In the genomic region with DNA sequence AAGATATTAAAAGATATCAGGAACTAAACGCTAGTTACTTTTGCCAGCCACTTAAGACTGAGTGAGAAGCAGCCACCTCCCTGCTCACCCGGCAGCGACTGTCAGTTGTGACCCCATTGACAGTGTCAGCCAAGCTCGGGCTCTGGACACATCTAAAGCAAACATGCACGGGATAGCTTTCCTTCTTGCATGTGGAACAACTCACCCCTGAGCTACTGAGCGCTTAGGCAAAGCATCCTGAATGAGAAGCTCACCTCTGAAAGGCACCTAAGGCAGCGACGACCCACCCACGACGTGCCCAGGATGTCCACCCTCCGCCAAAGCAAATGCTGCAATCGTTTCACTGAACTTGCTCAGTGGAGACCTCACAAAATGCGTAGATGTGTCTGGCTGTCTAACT, we compare ENCODE assay signal across 9 mouse cellular contexts. TPM values are rescaled to one million over a fixed set of nuclear protein-coding genes. Genes with fewer than 3 reads are reported as not detected.
DNase-seq lines count a peak whose midpoint lies in the region; ATAC-seq and TF ChIP-seq lines count a peak whose summit lies in the region.
"Had no signal": no experiment of that assay in that cellular context is flagged by ENCODE, and none has a peak within 500 bp of the region (broad histone marks: within the 10 kb centered on the region; RNA-seq: fewer than 3 reads in every experiment).

No protein-coding gene starts in this region.

- H3K9me3 ChIP-seq in hindbrain, embryonic 15.5 days = no peaks in the 10 kb centered on the region
- H3K9me3 ChIP-seq in hindbrain, embryonic 13.5 days = no peaks in the 10 kb centered on the region
- no peaks in the 10 kb centered on the region for H3K9me3 ChIP-seq in midbrain, embryonic 14.5 days (ENCODE audit: control insufficient read depth, low read length)
- no peaks in the 10 kb centered on the region for H3K9me3 ChIP-seq in midbrain, embryonic 10.5 days (replicated peaks)
- no peaks in the 10 kb centered on the region for H3K9me3 ChIP-seq in intestine, embryonic 16.5 days (ENCODE audit: control insufficient read depth, low read length)
- H3K9me3 ChIP-seq in stomach, postnatal 0 days (ENCODE audit: control insufficient read depth, low read length) = no peaks in the 10 kb centered on the region

- H3K9ac ChIP-seq in hindbrain, embryonic 15.5 days = no peak overlapping the region
- no peak overlapping the region for H3K9ac ChIP-seq in hindbrain, embryonic 13.5 days
- H3K9ac ChIP-seq in midbrain, embryonic 14.5 days (replicated peaks; ENCODE audit: low read length) = no peak overlapping the region
- H3K9ac ChIP-seq in intestine, embryonic 16.5 days (ENCODE audit: low read depth, low read length) = peak overlapping the region; percentile 66
- H3K9ac ChIP-seq in stomach, postnatal 0 days (ENCODE audit: low read length) = peak overlapping the region; percentile 45

- TF ChIP-seq CTCF in stomach, postnatal 0 days (IDR thresholded peaks at IDR 0.05; ENCODE audit: low read depth) = no peak

- DNase-seq in midbrain, embryonic 14.5 days = peak; percentile 6
- DNase-seq in midbrain, embryonic 10.5 days (ENCODE audit: low spot score) = no peak
- no peak for DNase-seq in stomach, postnatal 0 days (ENCODE audit: low spot score)
- no peak for DNase-seq in frontal cortex, adult 2 months (ENCODE audit: extremely low spot score in 1 of 2, low spot score in 1 of 2)
- no peak for DNase-seq in cerebellum, adult 8-10 months

- H3K27ac ChIP-seq in hindbrain, embryonic 15.5 days (replicated peaks) = no peak overlapping the region
- no peak overlapping the region for H3K27ac ChIP-seq in hindbrain, embryonic 13.5 days
- H3K27ac ChIP-seq in midbrain, embryonic 14.5 days (replicated peaks; ENCODE audit: low read depth, low read length) = no peak overlapping the region
- no peak overlapping the region for H3K27ac ChIP-seq in midbrain, embryonic 10.5 days (replicated peaks)
- peak overlapping the region; percentile 69 for H3K27ac ChIP-seq in intestine, embryonic 16.5 days (ENCODE audit: low read length)
- peak overlapping the region; percentile 83 for H3K27ac ChIP-seq in stomach, postnatal 0 days (replicated peaks)

- no peak for TF ChIP-seq EP300 in stomach, postnatal 0 days (optimal IDR thresholded peaks at IDR 0.05)

- H3K4me2 ChIP-seq in hindbrain, embryonic 15.5 days = peak overlapping the region; percentile 95; the same call in 1 of the 2 replicates
- no peak overlapping the region for H3K4me2 ChIP-seq in hindbrain, embryonic 13.5 days
- peak overlapping the region; percentile 73; the same call in 1 of the 2 replicates for H3K4me2 ChIP-seq in midbrain, embryonic 14.5 days (ENCODE audit: low read length)
- peak overlapping the region; percentile 67 for H3K4me2 ChIP-seq in intestine, embryonic 16.5 days (ENCODE audit: low read depth, low read length)
- H3K4me2 ChIP-seq in stomach, postnatal 0 days (replicated peaks; ENCODE audit: low read depth) = peak overlapping the region; percentile 60

- peaks cover 4% of the 10 kb centered on the region; the same call in 1 of the 2 replicates for H3K27me3 ChIP-seq in hindbrain, embryonic 15.5 days
- peaks cover 16% of the 10 kb centered on the region; the same call in 1 of the 2 replicates for H3K27me3 ChIP-seq in hindbrain, embryonic 13.5 days
- H3K27me3 ChIP-seq in midbrain, embryonic 14.5 days (ENCODE audit: control insufficient read depth, insufficient read depth, low read length) = peaks cover 9% of the 10 kb centered on the region; the same call in 1 of the 2 replicates
- H3K27me3 ChIP-seq in midbrain, embryonic 10.5 days (ENCODE audit: low read depth, poor library complexity, severe bottlenecking) = peaks cover 24% of the 10 kb centered on the region
- no peaks in the 10 kb centered on the region for H3K27me3 ChIP-seq in intestine, embryonic 16.5 days (replicated peaks; ENCODE audit: control insufficient read depth, insufficient read depth, low read length)
- H3K27me3 ChIP-seq in stomach, postnatal 0 days (ENCODE audit: control insufficient read depth, insufficient read depth, low read length) = no peaks in the 10 kb centered on the region

- no peak overlapping the region for H3K4me3 ChIP-seq in hindbrain, embryonic 15.5 days
- H3K4me3 ChIP-seq in hindbrain, embryonic 13.5 days = no peak overlapping the region
- no peak overlapping the region for H3K4me3 ChIP-seq in midbrain, embryonic 14.5 days (replicated peaks; ENCODE audit: low read depth, low read length)
- H3K4me3 ChIP-seq in midbrain, embryonic 10.5 days = no peak overlapping the region
- peak overlapping the region; percentile 50 for H3K4me3 ChIP-seq in intestine, embryonic 16.5 days (ENCODE audit: low read length)
- H3K4me3 ChIP-seq in stomach, postnatal 0 days (ENCODE audit: low read depth, low read length) = peak overlapping the region; percentile 41

- ATAC-seq in hindbrain, embryonic 15.5 days (ENCODE audit: low FRiP score, low read depth) = no peak
- ATAC-seq in hindbrain, embryonic 13.5 days (ENCODE audit: low FRiP score) = no peak
- no peak for ATAC-seq in midbrain, embryonic 14.5 days (ENCODE audit: low FRiP score, low TSS enrichment)
- ATAC-seq in intestine, embryonic 16.5 days = peak; percentile 48; the same call in 1 of the 2 replicates
- ATAC-seq in stomach, postnatal 0 days (ENCODE audit: low FRiP score, low TSS enrichment) = no peak
- ATAC-seq: CD4-positive, CD25-positive, alpha-beta regulatory T cell, adult 4 months had no signal

- no peaks in the 10 kb centered on the region for H3K36me3 ChIP-seq in hindbrain, embryonic 15.5 days
- H3K36me3 ChIP-seq in hindbrain, embryonic 13.5 days = no peaks in the 10 kb centered on the region
- no peaks in the 10 kb centered on the region for H3K36me3 ChIP-seq in midbrain, embryonic 14.5 days (ENCODE audit: control insufficient read depth, insufficient read depth, low read length)
- no peaks in the 10 kb centered on the region for H3K36me3 ChIP-seq in midbrain, embryonic 10.5 days
- H3K36me3 ChIP-seq in intestine, embryonic 16.5 days (ENCODE audit: control insufficient read depth, insufficient read depth, low read length) = no peaks in the 10 kb centered on the region
- no peaks in the 10 kb centered on the region for H3K36me3 ChIP-seq in stomach, postnatal 0 days (ENCODE audit: control insufficient read depth, insufficient read depth, low read length)

- H3K4me1 ChIP-seq in hindbrain, embryonic 15.5 days (replicated peaks) = peaks cover 13% of the 10 kb centered on the region
- H3K4me1 ChIP-seq in hindbrain, embryonic 13.5 days (replicated peaks) = peaks cover 10% of the 10 kb centered on the region
- 0 out of 2 replicates have a peak, but pooled peaks cover 6% of the 10 kb centered on the region for H3K4me1 ChIP-seq in midbrain, embryonic 14.5 days (ENCODE audit: control insufficient read depth, insufficient read depth, low read length)
- H3K4me1 ChIP-seq in midbrain, embryonic 10.5 days = peaks cover 11% of the 10 kb centered on the region
- peaks cover 12% of the 10 kb centered on the region for H3K4me1 ChIP-seq in intestine, embryonic 16.5 days (ENCODE audit: control insufficient read depth, insufficient read depth, low read length)
- no peaks in the 10 kb centered on the region for H3K4me1 ChIP-seq in stomach, postnatal 0 days (replicated peaks; ENCODE audit: control insufficient read depth, insufficient read depth)

- WGBS in hindbrain, embryonic 15.5 days = 76% methylated on average over 13 of the region's 13 CpGs
- WGBS in hindbrain, embryonic 13.5 days = 77% methylated on average over 13 of the region's 13 CpGs
- WGBS in midbrain, embryonic 14.5 days = 78% methylated on average over 13 of the region's 13 CpGs
- WGBS in midbrain, embryonic 10.5 days = 74% methylated on average over 13 of the region's 13 CpGs
- WGBS in intestine, embryonic 16.5 days = 52% methylated on average over 13 of the region's 13 CpGs
- 45% methylated on average over 13 of the region's 13 CpGs for WGBS in stomach, postnatal 0 days

RNA-seq across cellular contexts. Expression of a gene that starts 1.0 kb away (rescaled TPM):
- 3.3 and 3.4 TPM in 2 replicates for polyA plus RNA-seq in hindbrain, embryonic 15.5 days (2015; fragmentation: Nextera tagmentation; extraction: Ambion mirVana)
- 2.6 and 3.3 TPM in 2 replicates for polyA plus RNA-seq in hindbrain, embryonic 13.5 days (2015; fragmentation: Nextera tagmentation; extraction: Ambion mirVana)
- 3.8 and 4.4 TPM in 2 replicates for polyA plus RNA-seq in midbrain, embryonic 14.5 days (2014; fragmentation: Nextera tagmentation; extraction: Ambion mirVana)
- 1.00 and 1.9 TPM in 2 replicates for polyA plus RNA-seq in midbrain, embryonic 10.5 days (2016; fragmentation: Nextera tagmentation; extraction: Ambion mirVana)
- 7.6 and 7.8 TPM in 2 replicates for polyA plus RNA-seq in intestine, embryonic 16.5 days (2015; fragmentation: Nextera tagmentation; extraction: Ambion mirVana)
- polyA plus RNA-seq in stomach, postnatal 0 days (2015; fragmentation: Nextera tagmentation; extraction: Ambion mirVana) = 4.6 and 5.8 TPM in 2 replicates
- 2.5 and 3.4 TPM in 2 replicates for polyA plus RNA-seq in frontal cortex, adult 2 months (2012; rRNA removed)
- polyA plus RNA-seq: CD4-positive, CD25-positive, alpha-beta regulatory T cell, adult 4 months had no signal

RNA-seq across cellular contexts. Expression of a gene that starts 55.3 kb away (rescaled TPM):
- polyA plus RNA-seq in hindbrain, embryonic 15.5 days (2015; fragmentation: Nextera tagmentation; extraction: Ambion mirVana) = 185 and 188 TPM in 2 replicates
- polyA plus RNA-seq in hindbrain, embryonic 13.5 days (2015; fragmentation: Nextera tagmentation; extraction: Ambion mirVana) = 178 and 180 TPM in 2 replicates
- polyA plus RNA-seq in midbrain, embryonic 14.5 days (2014; fragmentation: Nextera tagmentation; extraction: Ambion mirVana) = 228 and 230 TPM in 2 replicates
- polyA plus RNA-seq in midbrain, embryonic 10.5 days (2016; fragmentation: Nextera tagmentation; extraction: Ambion mirVana) = 81.0 and 86.6 TPM in 2 replicates
- polyA plus RNA-seq in intestine, embryonic 16.5 days (2015; fragmentation: Nextera tagmentation; extraction: Ambion mirVana) = 145 and 153 TPM in 2 replicates
- polyA plus RNA-seq in stomach, postnatal 0 days (2015; fragmentation: Nextera tagmentation; extraction: Ambion mirVana) = 79.5 and 80.7 TPM in 2 replicates
- 85.3 and 88.2 TPM in 2 replicates for polyA plus RNA-seq in frontal cortex, adult 2 months (2012; rRNA removed)

Comparison
In these comparisons a context has a peak if more than half of its experiments do, and no peak if none do; other contexts are left out.
1. H3K27ac ChIP-seq: peak in intestine, embryonic 16.5 days (single experiment) and stomach, postnatal 0 days (single experiment); none in hindbrain, embryonic 15.5 days (single experiment), hindbrain, embryonic 13.5 days (single experiment), midbrain, embryonic 14.5 days (single experiment) and midbrain, embryonic 10.5 days (single experiment).
2. H3K4me3 ChIP-seq: peak in intestine, embryonic 16.5 days (single experiment) and stomach, postnatal 0 days (single experiment); none in hindbrain, embryonic 15.5 days (single experiment), hindbrain, embryonic 13.5 days (single experiment), midbrain, embryonic 14.5 days (single experiment) and midbrain, embryonic 10.5 days (single experiment).
3. H3K9ac ChIP-seq: peak in intestine, embryonic 16.5 days (single experiment) and stomach, postnatal 0 days (single experiment); none in hindbrain, embryonic 15.5 days (single experiment), hindbrain, embryonic 13.5 days (single experiment) and midbrain, embryonic 14.5 days (single experiment).